Mouse (Mus musculus) ES-E14 (cell line): ENCODE data around the gene Ankrd39.

Experiments used
- CHD2 ChIP-seq: IDR thresholded peaks from 2 replicates; pipeline ENCODE4 v1.6.1; 2014; ENCODE audit warnings: mild to moderate bottlenecking, low read depth, low read length, inconsistent platforms
- HCFC1 ChIP-seq: IDR thresholded peaks from 2 replicates; pipeline ENCODE4 v1.6.1; 2012; ENCODE audit warnings: low read length, inconsistent platforms, borderline replicate concordance; ENCODE audit not compliant: insufficient read depth
- MAFK ChIP-seq: IDR thresholded peaks from 2 replicates; pipeline ENCODE4 v1.6.1; 2014; ENCODE audit warnings: mild to moderate bottlenecking, low read depth, low read length, inconsistent platforms; ENCODE audit not compliant: insufficient read depth
- ZNF384 ChIP-seq: IDR thresholded peaks from 2 replicates; pipeline ENCODE4 v1.6.1; 2012; ENCODE audit warnings: low read depth, low read length, inconsistent platforms

GRCm38 (mm10) chr1:36511289-36512021 is 35.8 kb downstream of the Ankrd39 start, which contains the start of gene Cnnm3:
- TF ChIP-seq HCFC1, result 0 out of 2 replicates have a peak, but pooled peaks have one; percentile 35
- TF ChIP-seq MAFK, result no peak
- TF ChIP-seq ZNF384, result no peak
- peak; percentile 83 for TF ChIP-seq CHD2
